Mouse (Mus musculus) granulocyte monocyte progenitor cell, adult 5-6 weeks (primary cell): ENCODE data around the gene Stx8. TPM values are rescaled to one million over a fixed set of nuclear protein-coding genes. Genes with fewer than 3 reads are reported as not detected.

Source experiments
- total RNA-seq, 2 experiments: library from RNA; stranded (forward) in 1 of 2; stranded (reverse) in 1 of 2; fragments of 200-712, 200-1000 nt in 1 of 2; fragments of >200 nt in 1 of 2; fragmentation: Nextera tagmentation in 1 of 2; gene quantifications; 2 replicates each; pipeline ENCODE4 v1.2.3; 2014 to 2017

Gene Stx8
- total RNA-seq, 2 experiments from 2014 or later, result 28.4 to 28.6 TPM

Other genes with a start within 250 kb of the Stx8 start
- not detected in 2 replicates for gene Glp2r, start 195.0 kb upstream of the Stx8 start, total RNA-seq (2014; fragmentation: Nextera tagmentation)
- not detected in 2 replicates for gene Glp2r, start 195.0 kb upstream of the Stx8 start, total RNA-seq (2017)
- gene Gsg1l2, start 191.6 kb upstream of the Stx8 start, total RNA-seq (2014; fragmentation: Nextera tagmentation), result not detected in 2 replicates
- gene Gsg1l2, start 191.6 kb upstream of the Stx8 start, total RNA-seq (2017), result not detected in 2 replicates
- gene Dhrs7c, start 168.0 kb upstream of the Stx8 start, total RNA-seq (2014; fragmentation: Nextera tagmentation), result 1.7 and 4.7 TPM in 2 replicates
- not detected in 2 replicates for gene Dhrs7c, start 168.0 kb upstream of the Stx8 start, total RNA-seq (2017)
- gene Usp43, start 44.0 kb upstream of the Stx8 start, total RNA-seq (2014; fragmentation: Nextera tagmentation), result not detected in 2 replicates
- not detected in 2 replicates for gene Usp43, start 44.0 kb upstream of the Stx8 start, total RNA-seq (2017)
- gene Cfap52, start 542 bp upstream of the Stx8 start, total RNA-seq (2014; fragmentation: Nextera tagmentation), result not detected in 2 replicates
- gene Cfap52, start 542 bp upstream of the Stx8 start, total RNA-seq (2017), result not detected in 2 replicates